Mouse (Mus musculus) midbrain, embryonic 14.5 days (tissue): Measurements from ENCODE around the gene Dok5. TPM values are rescaled to one million over a fixed set of nuclear protein-coding genes. Genes with fewer than 3 reads are reported as not detected.
A peak's percentile ranks its signal among the peaks of the same experiment; 100 is the strongest.

Experiments used
- ATAC-seq: fragments of 200-750 bp; cut with Nextera tagmentation; 2 replicates; pipeline ENCODE4 v1.8.0; 2017; ENCODE audit warnings: moderate number of reproducible peaks, moderate library complexity; ENCODE audit not compliant: low FRiP score, low TSS enrichment
- DNase-seq: peaks from one replicate; pipeline ENCODE4 v3.0.0-alpha.2; 2015
- H3K27ac ChIP-seq: fragments of 300-500 bp; sonication (generic); replicated peaks from 2 replicates; pipeline ENCODE4 v1.5.1; 2014; ENCODE audit warnings: mild to moderate bottlenecking, low read depth, low read length, moderate library complexity
- H3K27me3 ChIP-seq: fragments of 300-500 bp; sonication (generic); 2 replicates; pipeline ENCODE4 v1.6.1; 2014; ENCODE audit warnings: low read length, control low read depth, mixed read lengths; ENCODE audit not compliant: control insufficient read depth, insufficient read depth
- H3K36me3 ChIP-seq: fragments of 300-500 bp; sonication (generic); 2 replicates; pipeline ENCODE4 v1.6.1; 2014; ENCODE audit warnings: low read length, control low read depth; ENCODE audit not compliant: control insufficient read depth, insufficient read depth
- H3K4me1 ChIP-seq: fragments of 300-500 bp; sonication (generic); 2 replicates; pipeline ENCODE4 v1.6.1; 2014; ENCODE audit warnings: mild to moderate bottlenecking, antibody characterized with exemption, low read length, control low read depth; ENCODE audit not compliant: control insufficient read depth, insufficient read depth
- H3K4me2 ChIP-seq: fragments of 300-500 bp; sonication (generic); 2 replicates; pipeline ENCODE4 v1.6.1; 2014; ENCODE audit warnings: mild to moderate bottlenecking, low read length, moderate library complexity
- H3K4me3 ChIP-seq: fragments of 300-500 bp; sonication (generic); replicated peaks from 2 replicates; pipeline ENCODE4 v1.5.1; 2014; ENCODE audit warnings: low read depth, low read length
- H3K9ac ChIP-seq: fragments of 300-500 bp; sonication (generic); replicated peaks from 2 replicates; pipeline ENCODE4 v1.6.1; 2014; ENCODE audit warnings: mild to moderate bottlenecking, low read length, moderate library complexity
- H3K9me3 ChIP-seq: fragments of 300-500 bp; sonication (generic); 2 replicates; pipeline ENCODE4 v1.6.1; 2016; ENCODE audit warnings: low read length, control low read depth, mixed read lengths; ENCODE audit not compliant: control insufficient read depth
- WGBS: fragments of 180-500 bp; shearing (Covaris S2); extraction: QIAGEN DNeasy Blood & Tissue Kit; methylation state at CpG from one replicate; pipeline ENCODE4 v1.1.7; 2014; 5-methylcytosine and 5-hydroxymethylcytosine counted together
- polyA plus RNA-seq: library from polyadenylated mRNA; unstranded; fragments of >200 nt; fragmentation: Nextera tagmentation; extraction: Ambion mirVana; gene quantifications from 2 replicates; pipeline ENCODE4 v1.2.1, GENCODE M21; 2014

Gene Dok5
- polyA plus RNA-seq, 1 experiment from 2014 or later, result 43.0 TPM

GRCm38 (mm10) chr2:170791332-170792017, 59.9 kb downstream of the Dok5 start:
- Histone ChIP-seq H3K36me3 (no peaks in the 10 kb centered on the region), H3K4me2 (peak overlapping the region; percentile 24; the same call in 1 of the 2 replicates), H3K9me3 (no peaks in the 10 kb centered on the region; the same call in 1 of the 2 replicates), H3K4me1 (peaks cover 7% of the 10 kb centered on the region; the same call in 1 of the 2 replicates), H3K9ac (no peak overlapping the region), H3K27me3 (no peaks in the 10 kb centered on the region), H3K4me3 (no peak overlapping the region), H3K27ac (no peak overlapping the region)
- WGBS, result 11% methylated on average over 8 of the region's 8 CpGs
- DNase-seq, result peak; percentile 81
- peak; percentile 24; the same call in 1 of the 2 replicates for ATAC-seq

GRCm38 (mm10) chr2:170795242-170795641, 63.6 kb downstream of the Dok5 start:
- H3K36me3 ChIP-seq, result no peaks in the 10 kb centered on the region
- H3K27ac ChIP-seq, result no peak overlapping the region
- H3K9ac ChIP-seq, result no peak overlapping the region
- DNase-seq (no peak), ATAC-seq (no peak)
- no peak overlapping the region for H3K4me2 ChIP-seq
- H3K4me1 ChIP-seq, result peaks cover 7% of the 10 kb centered on the region; the same call in 1 of the 2 replicates
- H3K27me3 ChIP-seq, result no peaks in the 10 kb centered on the region
- no peak overlapping the region for H3K4me3 ChIP-seq
- WGBS, result 90% methylated on average over 3 of the region's 3 CpGs
- H3K9me3 ChIP-seq, result 0 out of 2 replicates have a peak, but pooled peaks cover 5% of the 10 kb centered on the region

DNA sequence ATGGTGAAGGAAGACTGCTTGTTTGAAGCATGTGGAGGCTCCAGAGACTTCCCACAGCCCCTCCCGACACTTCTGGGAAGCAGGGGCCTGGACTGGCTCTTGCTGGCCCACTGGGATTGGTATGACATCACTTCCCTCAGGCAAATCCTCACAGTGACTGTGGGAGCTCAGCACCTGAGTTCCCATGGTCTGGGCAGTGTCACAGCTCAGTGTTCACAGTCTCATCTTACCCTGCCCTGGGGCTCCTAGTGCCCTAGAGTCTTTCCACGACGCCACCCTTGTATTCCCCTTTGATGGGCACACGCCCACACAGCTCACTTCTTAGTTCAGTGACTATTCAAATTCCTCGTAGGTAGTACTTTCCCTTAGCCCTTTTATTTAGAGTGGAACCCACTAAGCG, 71.4 kb downstream of the Dok5 start:
- DNase-seq (no peak), ATAC-seq (no peak)
- H3K27ac ChIP-seq, result no peak overlapping the region
- no peak overlapping the region for H3K4me3 ChIP-seq
- H3K9ac ChIP-seq, result no peak overlapping the region
- no peaks in the 10 kb centered on the region for H3K27me3 ChIP-seq
- H3K9me3 ChIP-seq, result 0 out of 2 replicates have a peak, but pooled peaks cover 5% of the 10 kb centered on the region
- no peak overlapping the region for H3K4me2 ChIP-seq
- H3K36me3 ChIP-seq, result peaks cover 8% of the 10 kb centered on the region; the same call in 1 of the 2 replicates
- 88% methylated on average over 6 of the region's 6 CpGs for WGBS
- 0 out of 2 replicates have a peak, but pooled peaks cover 3% of the 10 kb centered on the region for H3K4me1 ChIP-seq

DNA sequence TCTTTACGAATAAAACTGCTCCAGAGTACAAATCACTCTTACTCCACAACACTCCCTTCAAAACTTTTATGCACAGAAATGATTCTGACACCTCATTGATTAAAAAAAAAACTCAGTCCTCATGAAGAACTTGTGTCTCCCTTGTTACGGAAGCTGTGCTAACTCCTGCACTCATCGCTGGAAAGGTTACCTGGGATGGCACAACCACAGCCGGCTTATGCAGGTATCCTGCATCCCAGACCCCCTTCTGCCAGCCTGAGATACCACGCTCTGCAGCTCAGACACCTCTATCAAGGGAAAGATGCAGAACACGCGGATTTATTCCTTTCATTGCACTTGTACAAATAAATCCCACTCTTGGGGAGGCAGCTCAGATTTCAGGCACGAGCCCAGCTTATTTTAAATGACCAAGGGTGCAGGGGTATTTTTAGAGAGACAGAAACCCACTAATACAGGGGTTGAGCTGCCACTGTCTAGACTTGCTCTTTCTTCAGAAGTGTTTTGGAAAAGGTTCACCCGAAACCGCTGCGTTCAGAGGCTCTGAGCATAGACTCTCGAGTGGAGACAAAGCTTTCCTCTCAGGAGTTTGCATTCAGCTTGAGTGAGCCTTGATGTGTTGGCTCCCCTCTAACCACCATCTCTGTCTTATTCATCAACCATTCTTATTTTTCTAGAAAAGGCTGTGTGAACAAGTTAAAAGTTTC, 76.1 kb downstream of the Dok5 start:
- Histone ChIP-seq H3K27ac (no peak overlapping the region), H3K27me3 (no peaks in the 10 kb centered on the region), H3K4me3 (no peak overlapping the region), H3K9ac (no peak overlapping the region), H3K4me1 (peaks cover 8% of the 10 kb centered on the region; the same call in 1 of the 2 replicates), H3K9me3 (no peaks in the 10 kb centered on the region), H3K4me2 (no peak overlapping the region), H3K36me3 (no peaks in the 10 kb centered on the region)
- ATAC-seq, result no peak
- WGBS, result 57% methylated on average over 12 of the region's 12 CpGs
- peak; percentile 41 for DNase-seq

- H3K9me3 ChIP-seq, result no peaks in the 10 kb centered on the region
- H3K4me3 ChIP-seq, result no peak overlapping the region
- 36% methylated on average over 10 of the region's 10 CpGs for WGBS
- peak overlapping the region; percentile 21 for H3K27ac ChIP-seq
- no peak overlapping the region for H3K4me2 ChIP-seq
- no peak overlapping the region for H3K9ac ChIP-seq
- no peaks in the 10 kb centered on the region for H3K36me3 ChIP-seq
- no peaks in the 10 kb centered on the region for H3K27me3 ChIP-seq
- no peak for ATAC-seq
- H3K4me1 ChIP-seq, result peaks cover 8% of the 10 kb centered on the region; the same call in 1 of the 2 replicates
- DNase-seq, result peak; percentile 67
These were observed 76.7 kb downstream of the Dok5 start for GRCm38 (mm10) chr2:170808259-170808789.

GRCm38 (mm10) chr2:170811356-170811755, 79.7 kb downstream of the Dok5 start:
- no peak overlapping the region for H3K4me3 ChIP-seq
- H3K27me3 ChIP-seq, result no peaks in the 10 kb centered on the region
- peaks cover 8% of the 10 kb centered on the region; the same call in 1 of the 2 replicates for H3K4me1 ChIP-seq
- H3K4me2 ChIP-seq, result no peak overlapping the region
- no peak overlapping the region for H3K9ac ChIP-seq
- no peak overlapping the region for H3K27ac ChIP-seq
- ATAC-seq (no peak), DNase-seq (no peak)
- H3K9me3 ChIP-seq, result no peaks in the 10 kb centered on the region
- no peaks in the 10 kb centered on the region for H3K36me3 ChIP-seq
- WGBS, result 80% methylated on average over 9 of the region's 9 CpGs

DNA sequence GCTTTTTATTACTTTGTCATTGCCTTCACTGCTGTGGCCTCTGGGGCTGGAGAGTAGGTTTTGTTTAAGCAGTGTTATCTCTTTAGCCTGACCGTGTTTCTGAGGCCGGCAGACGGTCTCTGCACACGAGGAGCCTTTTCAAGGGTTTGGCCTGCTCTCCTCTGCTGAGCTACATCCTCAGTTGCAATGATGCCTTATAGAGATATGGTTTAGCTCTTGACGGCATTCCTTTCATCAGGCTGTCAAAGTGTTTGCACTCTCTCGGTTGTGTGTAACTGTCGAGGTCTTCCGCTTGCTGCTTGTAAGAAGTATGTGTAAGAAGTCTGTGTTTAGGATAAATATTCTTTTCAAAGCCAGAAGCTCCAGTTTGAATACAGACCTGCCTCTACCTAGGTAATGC, 84.7 kb downstream of the Dok5 start:
- no peak overlapping the region for H3K27ac ChIP-seq

DNA sequence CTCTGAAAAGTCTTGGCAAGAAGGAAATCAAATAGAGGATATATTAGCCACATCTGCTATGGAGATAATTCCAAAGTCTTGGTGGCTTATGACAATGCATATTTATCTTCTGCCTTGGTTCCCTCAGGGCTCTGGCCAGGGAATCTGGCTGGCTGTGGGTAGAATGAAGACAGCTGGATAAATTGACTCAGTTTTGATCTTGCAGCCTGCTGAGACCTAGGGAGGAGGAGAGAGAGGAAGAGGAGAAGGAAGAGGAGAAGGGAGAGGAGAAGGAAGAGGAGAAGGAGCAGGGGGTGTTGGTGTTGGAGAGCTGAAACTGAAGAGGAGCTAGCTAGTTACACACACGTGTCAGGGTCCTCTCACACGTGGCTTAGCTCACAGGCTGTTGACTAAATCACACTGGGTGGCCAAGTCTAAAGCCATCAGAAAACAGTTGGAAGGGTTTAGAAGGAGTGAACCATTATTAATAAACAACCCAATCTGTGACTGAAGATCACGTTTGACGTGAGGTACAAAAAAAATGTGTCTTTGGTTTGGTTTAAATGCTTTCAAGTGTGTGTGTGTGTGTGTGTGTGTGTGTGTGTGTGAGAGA, 85.6 kb downstream of the Dok5 start:
- H3K4me3 ChIP-seq, result no peak overlapping the region
- no peaks in the 10 kb centered on the region for H3K4me1 ChIP-seq
- H3K27me3 ChIP-seq, result no peaks in the 10 kb centered on the region
- H3K27ac ChIP-seq, result no peak overlapping the region
- DNase-seq (no peak), ATAC-seq (no peak)
- H3K4me2 ChIP-seq, result no peak overlapping the region
- H3K9ac ChIP-seq, result no peak overlapping the region
- H3K9me3 ChIP-seq, result peaks cover 8% of the 10 kb centered on the region; the same call in 1 of the 2 replicates
- WGBS, result 85% methylated on average over 4 of the region's 4 CpGs
- no peaks in the 10 kb centered on the region for H3K36me3 ChIP-seq

More for the DNA sequence above, 84.7 kb downstream of the Dok5 start:
- 46% methylated on average over 8 of the region's 8 CpGs for WGBS
- Histone ChIP-seq H3K4me2 (no peak overlapping the region), H3K36me3 (no peaks in the 10 kb centered on the region), H3K4me3 (no peak overlapping the region), H3K9ac (no peak overlapping the region), H3K4me1 (no peaks in the 10 kb centered on the region), H3K27me3 (no peaks in the 10 kb centered on the region), H3K9me3 (peaks cover 8% of the 10 kb centered on the region; the same call in 1 of the 2 replicates)
- ATAC-seq, result no peak
- DNase-seq, result no peak
